7 mouse cellular contexts compared by ENCODE assay signal in the genomic region with DNA sequence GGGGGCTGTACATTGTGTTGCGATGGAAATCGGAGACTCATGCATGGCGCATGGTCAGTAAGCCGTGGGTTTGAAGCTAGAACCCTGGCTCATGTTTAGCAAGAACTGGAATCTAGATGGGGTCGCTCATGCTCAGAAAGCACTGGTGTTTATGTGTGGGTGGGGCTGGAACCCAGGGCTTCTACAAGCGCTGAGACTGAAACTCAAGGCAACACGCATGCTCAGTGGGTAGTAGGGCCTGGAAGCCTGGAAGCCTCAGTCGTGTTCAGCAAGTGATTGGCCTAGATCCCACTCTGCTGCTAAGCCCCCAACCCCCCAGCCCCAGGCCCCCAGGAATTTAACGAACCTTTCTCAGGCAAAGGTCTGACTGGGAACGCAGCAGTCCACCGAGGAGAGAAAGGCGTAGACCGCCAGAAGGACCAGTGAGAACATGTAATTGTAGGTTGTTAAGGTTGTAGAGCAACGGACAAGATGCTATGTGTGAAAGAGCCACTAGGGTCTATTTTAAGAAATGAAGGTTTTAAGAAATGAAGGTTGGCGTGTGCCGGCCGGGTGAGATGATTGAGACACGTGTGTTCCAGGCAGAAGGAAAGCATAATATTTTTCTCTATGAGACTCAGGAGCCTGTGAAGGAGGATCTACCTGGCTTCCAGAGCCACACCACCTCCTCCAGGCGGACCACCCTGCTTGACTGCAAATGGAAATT. TPM values are rescaled to one million over a fixed set of nuclear protein-coding genes. Genes with fewer than 3 reads are reported as not detected.
DNase-seq lines count a peak whose midpoint lies in the region; ATAC-seq and TF ChIP-seq lines count a peak whose summit lies in the region.

No protein-coding gene starts in this region.

- no peak for ATAC-seq in lung, embryonic 14.5 days (ENCODE audit: insufficient read depth)
- ATAC-seq in hindbrain, embryonic 14.5 days (ENCODE audit: low FRiP score), result no peak
- ATAC-seq in midbrain, embryonic 14.5 days (ENCODE audit: low FRiP score, low TSS enrichment), result no peak

- no peaks in the 10 kb centered on the region for H3K27me3 ChIP-seq in lung, embryonic 14.5 days (ENCODE audit: insufficient read depth, low read length)
- H3K27me3 ChIP-seq in embryonic facial prominence, embryonic 10.5 days (replicated peaks; ENCODE audit: low read depth, poor library complexity, severe bottlenecking), result no peaks in the 10 kb centered on the region
- no peaks in the 10 kb centered on the region for H3K27me3 ChIP-seq in hindbrain, embryonic 14.5 days (ENCODE audit: control insufficient read depth, insufficient read depth, low read length)
- H3K27me3 ChIP-seq in midbrain, embryonic 14.5 days (ENCODE audit: control insufficient read depth, insufficient read depth, low read length), result no peaks in the 10 kb centered on the region

- 81% methylated on average over 19 of the region's 19 CpGs for WGBS in lung, embryonic 14.5 days
- 88% methylated on average over 19 of the region's 19 CpGs for WGBS in embryonic facial prominence, embryonic 10.5 days
- 85% methylated on average over 19 of the region's 19 CpGs for WGBS in hindbrain, embryonic 14.5 days
- WGBS in midbrain, embryonic 14.5 days, result 88% methylated on average over 19 of the region's 19 CpGs

- no peak overlapping the region for H3K27ac ChIP-seq in lung, embryonic 14.5 days (ENCODE audit: low read depth)
- no peak overlapping the region for H3K27ac ChIP-seq in embryonic facial prominence, embryonic 10.5 days (replicated peaks)
- no peak overlapping the region for H3K27ac ChIP-seq in hindbrain, embryonic 14.5 days
- H3K27ac ChIP-seq in midbrain, embryonic 14.5 days (replicated peaks; ENCODE audit: low read depth, low read length), result no peak overlapping the region

- peak overlapping the region; percentile 63; the same call in 1 of the 2 replicates for H3K4me3 ChIP-seq in lung, embryonic 14.5 days (ENCODE audit: low read depth, low read length)
- H3K4me3 ChIP-seq in embryonic facial prominence, embryonic 10.5 days, result peak overlapping the region; percentile 89
- no peak overlapping the region; the same call in 1 of the 2 replicates for H3K4me3 ChIP-seq in hindbrain, embryonic 14.5 days (replicated peaks; ENCODE audit: low read length)
- peak overlapping the region; percentile 77; the same call in 1 of the 2 replicates for H3K4me3 ChIP-seq in midbrain, embryonic 14.5 days (replicated peaks; ENCODE audit: low read depth, low read length)

- H3K36me3 ChIP-seq in lung, embryonic 14.5 days (ENCODE audit: insufficient read depth), result 0 out of 2 replicates have a peak, but pooled peaks cover 5% of the 10 kb centered on the region
- peaks cover 25% of the 10 kb centered on the region for H3K36me3 ChIP-seq in embryonic facial prominence, embryonic 10.5 days (replicated peaks)
- no peaks in the 10 kb centered on the region for H3K36me3 ChIP-seq in hindbrain, embryonic 14.5 days (replicated peaks; ENCODE audit: control insufficient read depth, insufficient read depth)
- H3K36me3 ChIP-seq in midbrain, embryonic 14.5 days (ENCODE audit: control insufficient read depth, insufficient read depth, low read length), result no peaks in the 10 kb centered on the region

- H3K9me3 ChIP-seq in lung, embryonic 14.5 days (ENCODE audit: low read depth, low read length), result no peaks in the 10 kb centered on the region
- no peaks in the 10 kb centered on the region for H3K9me3 ChIP-seq in embryonic facial prominence, embryonic 10.5 days
- H3K9me3 ChIP-seq in hindbrain, embryonic 14.5 days (ENCODE audit: control insufficient read depth, low read length), result no peaks in the 10 kb centered on the region
- H3K9me3 ChIP-seq in midbrain, embryonic 14.5 days (ENCODE audit: control insufficient read depth, low read length), result no peaks in the 10 kb centered on the region

- peaks cover 7% of the 10 kb centered on the region; the same call in 1 of the 2 replicates for H3K4me1 ChIP-seq in lung, embryonic 14.5 days (ENCODE audit: insufficient read depth)
- H3K4me1 ChIP-seq in embryonic facial prominence, embryonic 10.5 days, result peaks cover 24% of the 10 kb centered on the region
- peaks cover 20% of the 10 kb centered on the region for H3K4me1 ChIP-seq in hindbrain, embryonic 14.5 days (replicated peaks; ENCODE audit: control insufficient read depth, insufficient read depth, low read length)
- H3K4me1 ChIP-seq in midbrain, embryonic 14.5 days (ENCODE audit: control insufficient read depth, insufficient read depth, low read length), result peaks cover 11% of the 10 kb centered on the region

- no peak for DNase-seq in lung, embryonic 14.5 days
- DNase-seq in lung, postnatal 10 days, result no peak
- no peak for DNase-seq in embryonic facial prominence, embryonic 10.5 days (ENCODE audit: low spot score)
- DNase-seq in hindbrain, embryonic 14.5 days (ENCODE audit: low spot score), result no peak
- DNase-seq in midbrain, embryonic 14.5 days, result no peak
- no peak for DNase-seq in adrenal gland, adult (ENCODE audit: inconsistent age in 2 of 2, low spot score in 1 of 2)
- no peak for DNase-seq in gastrocnemius, postnatal 25 days

- H3K9ac ChIP-seq in lung, embryonic 14.5 days, result no peak overlapping the region
- H3K9ac ChIP-seq in hindbrain, embryonic 14.5 days, result no peak overlapping the region
- no peak overlapping the region for H3K9ac ChIP-seq in midbrain, embryonic 14.5 days (replicated peaks; ENCODE audit: low read length)

- no peak for TF ChIP-seq CTCF in lung, embryonic 14.5 days (IDR thresholded peaks at IDR 0.05; ENCODE audit: low read depth)

- H3K4me2 ChIP-seq in lung, embryonic 14.5 days, result peak overlapping the region; percentile 96
- H3K4me2 ChIP-seq in hindbrain, embryonic 14.5 days (replicated peaks), result peak overlapping the region; percentile 93
- peak overlapping the region; percentile 93 for H3K4me2 ChIP-seq in midbrain, embryonic 14.5 days (ENCODE audit: low read length)

RNA-seq across cellular contexts. Expression of a gene that starts 1.9 kb away (rescaled TPM):
- 122 TPM in 2 replicates for polyA plus RNA-seq in lung, embryonic 14.5 days (2014; fragmentation: Nextera tagmentation; extraction: Ambion mirVana)
- 86.8 and 92.7 TPM in 2 replicates for polyA plus RNA-seq in embryonic facial prominence, embryonic 10.5 days (2016; fragmentation: Nextera tagmentation; extraction: Ambion mirVana)
- 58.4 and 62.3 TPM in 2 replicates for polyA plus RNA-seq in hindbrain, embryonic 14.5 days (2014; fragmentation: Nextera tagmentation; extraction: Ambion mirVana)
- polyA plus RNA-seq in midbrain, embryonic 14.5 days (2014; fragmentation: Nextera tagmentation; extraction: Ambion mirVana), result 49.3 and 67.4 TPM in 2 replicates
- total RNA-seq in gastrocnemius, postnatal 25 days (2021), result 100 to 1,000 TPM; 117 to 128 TPM

RNA-seq across cellular contexts. Expression of a gene that starts 10.2 kb away (rescaled TPM):
- 45.7 and 45.8 TPM in 2 replicates for polyA plus RNA-seq in lung, embryonic 14.5 days (2014; fragmentation: Nextera tagmentation; extraction: Ambion mirVana)
- 16.8 and 18.6 TPM in 2 replicates for polyA plus RNA-seq in embryonic facial prominence, embryonic 10.5 days (2016; fragmentation: Nextera tagmentation; extraction: Ambion mirVana)
- 1.8 and 2.2 TPM in 2 replicates for polyA plus RNA-seq in hindbrain, embryonic 14.5 days (2014; fragmentation: Nextera tagmentation; extraction: Ambion mirVana)
- polyA plus RNA-seq in midbrain, embryonic 14.5 days (2014; fragmentation: Nextera tagmentation; extraction: Ambion mirVana), result 0.88 and 1.5 TPM in 2 replicates
- total RNA-seq in gastrocnemius, postnatal 25 days (2021), result not detected

RNA-seq across cellular contexts. Expression of a gene that starts 31.2 kb away (rescaled TPM):
- 45.3 and 48.1 TPM in 2 replicates for polyA plus RNA-seq in lung, embryonic 14.5 days (2014; fragmentation: Nextera tagmentation; extraction: Ambion mirVana)
- polyA plus RNA-seq in embryonic facial prominence, embryonic 10.5 days (2016; fragmentation: Nextera tagmentation; extraction: Ambion mirVana), result 40.9 and 45.1 TPM in 2 replicates
- 107 and 112 TPM in 2 replicates for polyA plus RNA-seq in hindbrain, embryonic 14.5 days (2014; fragmentation: Nextera tagmentation; extraction: Ambion mirVana)
- 84.9 and 95.7 TPM in 2 replicates for polyA plus RNA-seq in midbrain, embryonic 14.5 days (2014; fragmentation: Nextera tagmentation; extraction: Ambion mirVana)
- 1 to 10 TPM; 7.4 to 9.1 TPM for total RNA-seq in gastrocnemius, postnatal 25 days (2021)

RNA-seq across cellular contexts. Expression of a gene that starts 34.6 kb away (rescaled TPM):
- 12.2 and 14.3 TPM in 2 replicates for polyA plus RNA-seq in lung, embryonic 14.5 days (2014; fragmentation: Nextera tagmentation; extraction: Ambion mirVana)
- 16.2 and 18.0 TPM in 2 replicates for polyA plus RNA-seq in embryonic facial prominence, embryonic 10.5 days (2016; fragmentation: Nextera tagmentation; extraction: Ambion mirVana)
- polyA plus RNA-seq in hindbrain, embryonic 14.5 days (2014; fragmentation: Nextera tagmentation; extraction: Ambion mirVana), result 11.2 and 15.6 TPM in 2 replicates
- 12.9 and 16.9 TPM in 2 replicates for polyA plus RNA-seq in midbrain, embryonic 14.5 days (2014; fragmentation: Nextera tagmentation; extraction: Ambion mirVana)
- 1 to 10 TPM; 8.3 to 8.5 TPM for total RNA-seq in gastrocnemius, postnatal 25 days (2021)

RNA-seq across cellular contexts. Expression of a gene that starts 45.3 kb away (rescaled TPM):
- polyA plus RNA-seq in lung, embryonic 14.5 days (2014; fragmentation: Nextera tagmentation; extraction: Ambion mirVana), result 217 and 223 TPM in 2 replicates
- 341 and 343 TPM in 2 replicates for polyA plus RNA-seq in embryonic facial prominence, embryonic 10.5 days (2016; fragmentation: Nextera tagmentation; extraction: Ambion mirVana)
- polyA plus RNA-seq in hindbrain, embryonic 14.5 days (2014; fragmentation: Nextera tagmentation; extraction: Ambion mirVana), result 188 and 201 TPM in 2 replicates
- 212 and 267 TPM in 2 replicates for polyA plus RNA-seq in midbrain, embryonic 14.5 days (2014; fragmentation: Nextera tagmentation; extraction: Ambion mirVana)
- total RNA-seq in gastrocnemius, postnatal 25 days (2021), result 10 to 100 TPM; 17.9 to 19.2 TPM
